ENCODE assay signal across 8 mouse cellular contexts in the genomic region with DNA sequence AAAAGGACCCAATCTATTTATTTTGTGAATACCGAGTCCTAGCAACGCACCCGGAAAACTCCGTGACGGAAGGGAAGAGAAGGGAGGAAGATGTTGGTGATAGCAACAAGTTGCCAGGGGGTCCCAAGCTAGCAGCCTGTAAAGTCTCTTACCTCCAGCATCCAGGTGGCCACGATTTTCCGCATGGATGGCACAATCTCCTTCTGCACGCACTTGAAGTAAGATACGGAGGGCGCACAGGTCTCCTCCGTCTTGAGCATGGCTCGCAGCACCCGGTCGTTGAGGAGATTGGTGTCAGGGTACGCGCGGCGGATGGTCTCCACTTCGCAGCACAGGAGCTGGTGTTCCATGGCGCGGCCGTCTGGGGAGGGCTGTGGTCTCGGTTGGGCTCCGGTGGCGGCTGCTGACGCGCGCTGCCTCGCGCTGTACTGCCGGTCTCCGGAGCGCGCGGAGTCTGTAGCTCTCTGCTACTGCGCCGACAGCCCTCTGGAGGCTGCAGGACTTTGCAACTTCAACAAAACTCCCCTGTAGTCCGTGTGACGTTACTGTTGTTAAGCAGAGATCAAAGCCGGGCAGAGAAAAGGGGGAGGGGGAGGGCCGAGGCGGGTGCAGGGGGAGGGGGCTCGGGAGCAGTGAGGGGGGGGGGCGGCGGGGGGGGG. TPM values are rescaled to one million over a fixed set of nuclear protein-coding genes. Genes with fewer than 3 reads are reported as not detected.
A peak's percentile ranks its signal among the peaks of the same experiment; 100 is the strongest.
DNase-seq lines count a peak whose midpoint lies in the region; ATAC-seq and TF ChIP-seq lines count a peak whose summit lies in the region.

A gene (minus strand): TSS at position 582 of the 659 bp plus-strand sequence.

- peak; percentile 58 for DNase-seq in right cerebral cortex, adult 18-20 months
- DNase-seq in right cerebral cortex, postnatal 36 days (ENCODE audit: low spot score in 2 of 2), result no peak
- DNase-seq in embryo, embryonic 10.5 days (ENCODE audit: low spot score), result peak; percentile 90
- peak; percentile 72 to 82 for DNase-seq in heart, adult 18-20 months
- peak; percentile 74 for DNase-seq in kidney, adult 11 months
- DNase-seq in midbrain, postnatal 0 days (ENCODE audit: low spot score), result peak; percentile 79
- DNase-seq in urinary bladder, postnatal 36 days (ENCODE audit: low spot score in 2 of 2), result peak; percentile 25 to 53

- peak; percentile 51 for ATAC-seq in limb, embryonic 13.5 days (ENCODE audit: low FRiP score, low read depth)
- ATAC-seq in midbrain, postnatal 0 days (ENCODE audit: low FRiP score), result peak; percentile 44; the same call in 1 of the 2 replicates

- TF ChIP-seq CTCF in midbrain, postnatal 0 days (IDR thresholded peaks at IDR 0.05), result peak; percentile 40

- H3K9ac ChIP-seq in limb, embryonic 13.5 days, result peak within 1 kb of the TSS; percentile 92
- peak within 1 kb of the TSS; percentile 54 for H3K9ac ChIP-seq in midbrain, postnatal 0 days (replicated peaks; ENCODE audit: low read length, poor library complexity, severe bottlenecking)

- no peaks in the 10 kb centered on the region for H3K27me3 ChIP-seq in limb, embryonic 13.5 days
- peaks cover 37% of the 10 kb centered on the region for H3K27me3 ChIP-seq in midbrain, postnatal 0 days (ENCODE audit: insufficient read depth, low read length)

- peaks cover 53% of the 10 kb centered on the region for H3K4me1 ChIP-seq in limb, embryonic 13.5 days
- H3K4me1 ChIP-seq in midbrain, postnatal 0 days (ENCODE audit: insufficient read depth, low read length), result peaks cover 13% of the 10 kb centered on the region

- WGBS in limb, embryonic 13.5 days, result under 1% methylated on average over 39 of the region's 45 CpGs
- WGBS in midbrain, postnatal 0 days, result under 1% methylated on average over 36 of the region's 45 CpGs

- peak within 1 kb of the TSS; percentile 96 for H3K27ac ChIP-seq in limb, embryonic 13.5 days
- no peak within 1 kb of the TSS; the same call in 1 of the 2 replicates for H3K27ac ChIP-seq in midbrain, postnatal 0 days (ENCODE audit: low read depth, low read length)

- H3K36me3 ChIP-seq in limb, embryonic 13.5 days, result peaks cover 28% of the 10 kb centered on the region
- 0 out of 2 replicates have a peak, but pooled peaks cover 2% of the 10 kb centered on the region for H3K36me3 ChIP-seq in midbrain, postnatal 0 days (ENCODE audit: insufficient read depth, low read length)

- H3K4me2 ChIP-seq in limb, embryonic 13.5 days (replicated peaks), result peak within 1 kb of the TSS; percentile 96
- H3K4me2 ChIP-seq in midbrain, postnatal 0 days (ENCODE audit: low read depth, low read length, poor library complexity, severe bottlenecking), result peak within 1 kb of the TSS; percentile 84

- peak within 1 kb of the TSS; percentile 75 for H3K4me3 ChIP-seq in limb, embryonic 13.5 days
- peak within 1 kb of the TSS; percentile 42 for H3K4me3 ChIP-seq in midbrain, postnatal 0 days (ENCODE audit: low read depth, low read length)

- no peaks in the 10 kb centered on the region for H3K9me3 ChIP-seq in limb, embryonic 13.5 days
- no peaks in the 10 kb centered on the region for H3K9me3 ChIP-seq in midbrain, postnatal 0 days (ENCODE audit: low read length)

RNA-seq across cellular contexts. Expression of the gene that starts here (rescaled TPM):
- total RNA-seq in heart, adult 18-20 months (2021), result 10 to 100 TPM; 38.3 to 62.8 TPM
- 167 and 169 TPM in 2 replicates for polyA plus RNA-seq in limb, embryonic 13.5 days (2015; fragmentation: Nextera tagmentation; extraction: Ambion mirVana)
- total RNA-seq in midbrain, postnatal 0 days (2014; rRNA removed), result 26.3 and 32.8 TPM in 2 replicates
- polyA plus RNA-seq in midbrain, postnatal 0 days (2015; fragmentation: Nextera tagmentation; extraction: Ambion mirVana), result 17.9 and 18.5 TPM in 2 replicates

Comparison
In these comparisons a context has a peak if more than half of its experiments do, and no peak if none do; other contexts are left out.
1. DNase-seq: peak in right cerebral cortex, adult 18-20 months (single experiment), embryo, embryonic 10.5 days (single experiment), heart, adult 18-20 months (2 of 2), kidney, adult 11 months (single experiment), midbrain, postnatal 0 days (single experiment) and urinary bladder, postnatal 36 days (2 of 2); none in right cerebral cortex, postnatal 36 days (0 of 2).